Mouse (Mus musculus) embryo, embryonic 11.5 days (tissue): ENCODE measurements around the gene Ikbke.
"Not testable (repeated sequence)": the region's sequence is repeated elsewhere in the genome, so short reads cannot be mapped to it uniquely, and the experiment has no call there.

Experiments
- DNase-seq: peaks from one replicate; pipeline ENCODE4 v3.0.0-alpha.2; 2012; ENCODE audit warnings: low read depth, low spot score

Gene Ikbke

DNA sequence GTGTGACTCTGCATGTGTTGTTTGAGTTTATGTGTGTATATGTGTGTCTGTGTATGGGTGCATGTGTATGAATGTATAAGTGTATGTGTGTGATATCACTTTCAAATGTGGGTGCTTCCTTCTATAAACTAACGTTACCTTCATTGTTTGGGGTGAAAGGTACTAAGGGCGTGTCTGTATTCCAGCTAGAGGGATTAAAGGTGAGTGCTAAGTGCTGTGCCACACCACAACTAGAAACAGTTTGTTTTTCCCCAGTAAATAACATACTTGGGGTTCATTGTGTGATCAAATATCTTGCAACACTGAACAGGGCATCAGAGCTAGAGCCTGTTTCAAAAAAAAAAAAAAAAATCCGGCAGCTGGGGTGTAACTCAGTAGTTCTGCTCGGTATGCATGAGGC lies 2.3 kb upstream of the Ikbke start:
- no peak for DNase-seq

DNA sequence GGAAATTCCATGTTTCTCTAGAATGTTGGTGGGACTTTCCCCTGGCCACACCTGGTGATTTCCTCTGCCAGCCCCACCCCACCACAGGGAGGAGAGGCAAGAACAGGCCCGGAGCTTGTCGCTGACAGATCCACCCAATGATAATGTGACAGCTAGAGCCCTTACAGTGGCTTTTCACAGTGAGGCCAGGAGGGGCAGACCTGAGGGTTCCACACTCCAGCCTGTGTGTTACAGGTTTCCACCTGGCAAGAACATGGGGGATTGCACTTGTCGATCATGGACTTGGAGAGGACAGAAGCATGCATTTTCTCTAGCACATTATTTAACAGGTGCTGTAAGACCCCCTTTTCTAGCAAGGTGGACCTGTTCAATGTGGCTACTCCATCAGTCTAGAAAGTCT lies 874 bp upstream of the Ikbke start:
- no peak for DNase-seq

DNA sequence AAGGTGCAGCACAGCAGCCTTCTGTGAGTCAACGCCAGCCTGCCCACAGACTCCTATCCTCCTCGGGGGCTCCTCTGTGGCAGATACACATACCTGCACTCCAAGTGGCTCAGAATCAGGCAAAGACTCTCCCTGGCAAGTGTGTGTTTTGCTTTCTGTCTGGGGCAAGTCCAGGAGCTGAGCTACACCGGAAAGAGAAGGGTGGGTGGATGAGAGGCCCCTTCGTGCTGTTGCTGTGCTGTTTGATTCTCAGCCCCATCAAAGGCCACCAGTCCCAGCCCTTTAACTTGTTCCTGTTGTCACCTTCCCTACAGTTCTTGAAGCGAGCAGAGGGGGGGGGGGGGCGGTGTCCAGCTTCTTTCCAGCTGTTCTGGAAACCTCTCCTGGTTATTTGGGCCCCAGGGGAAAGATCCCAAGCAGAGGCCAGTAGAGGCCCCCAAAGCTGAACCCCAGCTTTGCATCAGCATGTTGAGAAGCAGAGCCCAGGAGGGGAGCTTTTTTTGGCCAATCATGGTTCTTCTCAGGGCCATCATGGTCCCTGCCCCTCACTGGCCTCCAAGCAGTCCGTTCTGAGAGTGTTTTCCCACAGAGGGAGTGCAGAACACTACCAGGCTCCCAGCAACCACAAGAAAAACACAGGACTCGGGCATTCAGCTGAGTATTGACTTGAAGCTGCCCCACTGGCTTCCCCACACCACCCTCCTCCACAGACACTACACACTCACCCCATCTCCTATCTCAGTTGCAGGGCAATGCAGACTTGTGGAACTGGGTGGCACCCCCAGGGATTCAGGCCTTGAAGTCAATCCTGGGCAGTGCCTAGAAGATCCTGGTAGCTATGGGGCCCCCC lies 575 bp downstream of the Ikbke start:
- DNase-seq = no peak

DNA sequence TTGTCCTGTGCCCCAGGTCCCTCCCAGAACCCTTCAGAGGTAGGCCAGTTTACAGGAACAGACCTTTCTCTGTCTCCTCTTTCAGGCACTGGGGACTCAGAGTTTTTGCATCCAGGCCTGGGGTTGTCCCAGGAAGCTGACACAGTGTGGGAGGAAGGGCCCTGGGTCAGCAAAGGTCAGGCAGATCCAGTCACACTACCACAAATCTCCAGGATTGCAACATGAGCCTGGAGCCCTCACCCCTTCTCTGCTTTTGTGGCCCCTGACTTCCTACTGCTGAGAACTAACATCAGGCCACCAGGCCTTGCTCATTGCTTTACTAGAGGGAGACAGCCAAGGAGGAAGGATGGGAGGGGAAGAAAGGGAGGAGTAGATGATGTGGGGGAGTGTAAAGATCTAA lies 2.6 kb downstream of the Ikbke start:
- DNase-seq = no peak

DNA sequence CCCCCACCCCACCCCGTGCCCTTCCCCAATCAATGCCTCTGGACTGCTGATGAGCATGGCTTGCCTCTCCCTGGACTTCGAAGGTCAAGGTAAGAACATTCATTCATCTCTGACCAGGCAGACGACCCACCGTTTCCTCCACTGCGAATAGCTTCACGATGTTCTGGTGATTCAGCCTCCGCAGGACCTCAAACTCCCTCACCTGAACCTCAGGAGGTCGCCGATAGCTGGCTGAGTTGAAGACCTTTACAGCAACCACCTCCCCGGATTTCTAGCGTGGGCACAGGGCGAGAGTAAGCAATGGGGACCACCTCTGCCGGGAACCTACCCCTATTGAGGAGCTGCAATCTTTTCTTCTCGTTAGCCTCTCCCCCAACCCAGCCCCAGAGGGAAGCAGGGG lies 3.8 kb downstream of the Ikbke start:
- DNase-seq = no peak

DNA sequence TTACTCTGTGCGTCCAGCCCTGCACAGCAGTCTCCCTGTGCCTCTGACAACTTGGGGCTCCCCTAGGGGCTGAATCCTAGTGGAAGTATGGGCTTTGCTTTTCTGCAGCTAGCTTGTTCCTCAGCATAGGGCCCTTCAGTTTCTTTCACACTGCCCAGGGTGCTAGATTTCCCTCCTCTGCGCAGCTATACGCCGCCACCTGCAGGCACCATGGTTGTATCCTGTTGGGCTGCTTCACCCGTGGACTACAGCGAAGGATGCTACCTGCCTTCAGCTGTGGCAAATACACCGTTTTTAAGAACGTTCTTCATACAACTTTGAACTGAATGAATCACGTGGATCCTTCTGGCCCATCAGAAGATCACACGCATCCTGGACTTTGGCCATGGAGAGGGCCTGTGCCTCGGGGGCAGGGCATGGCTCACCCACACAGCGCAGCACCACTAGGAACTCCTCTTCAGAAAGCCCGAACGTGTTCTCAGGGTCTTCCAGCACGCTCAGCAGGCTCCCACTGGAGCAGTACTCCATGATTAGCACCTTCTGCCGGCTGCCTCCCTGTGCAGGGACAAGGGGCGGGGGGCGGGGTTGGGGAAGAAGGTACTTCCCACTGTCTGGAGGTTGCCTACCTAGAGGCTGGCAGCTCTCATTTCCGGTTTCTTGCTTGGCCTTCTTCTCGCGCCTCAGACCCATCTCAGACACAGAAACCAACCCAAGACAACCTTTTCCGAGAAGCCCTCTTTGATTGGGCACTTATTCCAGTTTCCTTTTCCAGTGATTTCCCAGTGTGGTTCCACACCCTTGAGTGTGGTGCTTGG lies 4.5 kb downstream of the Ikbke start:
- DNase-seq = no peak

DNA sequence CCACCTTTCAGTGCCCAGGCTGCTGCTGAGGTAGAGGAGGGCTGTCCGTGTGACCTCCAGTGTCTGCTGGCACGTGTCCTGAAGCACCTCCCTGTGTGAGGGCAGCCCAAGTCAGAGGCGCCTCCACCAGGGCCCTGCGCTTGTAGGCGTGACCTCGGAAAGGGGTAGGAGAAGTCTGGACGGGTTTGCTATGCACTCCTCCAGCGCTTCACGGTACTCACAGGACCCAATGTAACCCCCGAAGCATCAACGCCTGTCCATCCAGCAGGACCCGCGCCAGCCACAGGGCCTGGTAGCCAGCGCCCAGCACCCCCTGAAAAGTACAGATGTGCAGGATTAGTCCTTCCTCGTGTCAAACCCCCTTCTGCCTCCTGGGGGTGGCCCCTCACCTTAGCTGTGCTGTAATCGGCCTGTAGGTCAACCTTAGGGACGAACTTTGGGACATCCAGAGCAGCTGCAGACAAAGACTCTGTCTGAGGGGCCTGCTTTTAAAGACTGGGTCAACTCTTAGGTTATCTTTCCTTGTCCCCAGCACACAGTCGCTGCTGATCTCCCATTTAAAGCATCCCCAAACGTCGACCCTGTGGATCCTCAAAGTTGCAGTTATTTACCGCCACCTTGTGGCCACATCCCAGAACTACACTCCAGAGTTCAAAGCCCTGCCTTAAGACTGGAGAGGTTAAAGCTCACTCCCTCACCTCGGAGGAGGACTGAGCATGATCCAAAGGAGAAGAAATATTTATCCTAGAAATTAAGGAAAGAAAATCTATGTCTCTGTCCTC lies 9.4 kb downstream of the Ikbke start:
- DNase-seq = peak; percentile 69

DNA sequence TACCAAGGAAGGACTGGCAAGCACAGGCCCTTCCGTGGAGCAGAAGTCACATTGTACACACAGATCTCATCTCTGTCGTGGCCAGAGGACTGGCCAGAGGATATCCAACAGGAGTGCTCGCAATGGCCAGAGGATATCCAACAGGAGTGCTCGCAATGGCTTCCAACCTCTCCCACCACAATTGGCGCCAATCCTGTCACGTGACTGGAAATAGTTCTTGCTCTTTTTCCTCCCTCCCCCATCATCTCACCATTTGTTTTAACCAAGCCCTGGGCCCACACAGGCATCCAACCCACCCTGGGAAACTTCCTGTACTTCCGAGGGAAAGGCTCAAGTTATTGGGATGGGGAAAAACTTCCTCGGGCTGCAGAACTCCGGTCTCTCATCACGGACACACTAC lies 10.6 kb downstream of the Ikbke start:
- DNase-seq = no peak

DNA sequence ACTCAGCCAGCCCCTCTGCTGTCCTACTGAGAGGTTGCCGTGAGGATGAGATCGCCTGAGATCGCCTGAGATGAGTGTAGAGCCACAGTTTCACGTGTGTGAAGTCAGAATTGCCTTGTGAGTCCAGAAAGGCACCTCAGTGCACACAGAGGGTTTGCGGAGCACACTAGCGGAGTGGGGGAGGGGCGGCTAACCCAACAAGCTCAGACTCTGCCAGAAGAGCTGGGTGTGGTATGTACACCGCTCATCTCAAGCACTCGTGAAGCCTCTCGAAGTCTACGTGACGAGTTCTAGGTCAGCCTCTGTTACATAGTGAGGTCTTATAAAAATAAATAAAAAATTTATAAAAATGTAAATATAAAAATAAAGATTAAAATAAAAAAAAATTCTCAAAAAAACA lies 15.5 kb downstream of the Ikbke start:
- no peak for DNase-seq

DNA sequence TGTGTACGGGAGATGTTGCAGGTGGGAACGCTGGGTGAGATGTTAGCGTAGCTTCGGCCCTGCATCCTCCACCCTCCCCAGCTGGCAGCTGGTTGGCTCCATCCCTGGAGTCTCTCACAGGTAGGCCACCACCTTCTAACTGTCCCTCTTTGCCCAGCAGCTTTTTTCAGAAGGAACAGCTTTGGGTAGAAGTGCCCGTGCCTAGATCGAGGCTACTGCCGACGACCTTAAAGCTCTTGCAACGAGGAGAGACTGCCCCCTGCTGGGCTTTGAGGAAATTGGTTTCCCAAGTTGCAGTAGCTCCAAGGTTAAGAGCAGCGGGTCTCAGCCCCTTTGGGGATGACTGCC lies 19.1 kb downstream of the Ikbke start:
- peak; percentile 58 for DNase-seq

DNA sequence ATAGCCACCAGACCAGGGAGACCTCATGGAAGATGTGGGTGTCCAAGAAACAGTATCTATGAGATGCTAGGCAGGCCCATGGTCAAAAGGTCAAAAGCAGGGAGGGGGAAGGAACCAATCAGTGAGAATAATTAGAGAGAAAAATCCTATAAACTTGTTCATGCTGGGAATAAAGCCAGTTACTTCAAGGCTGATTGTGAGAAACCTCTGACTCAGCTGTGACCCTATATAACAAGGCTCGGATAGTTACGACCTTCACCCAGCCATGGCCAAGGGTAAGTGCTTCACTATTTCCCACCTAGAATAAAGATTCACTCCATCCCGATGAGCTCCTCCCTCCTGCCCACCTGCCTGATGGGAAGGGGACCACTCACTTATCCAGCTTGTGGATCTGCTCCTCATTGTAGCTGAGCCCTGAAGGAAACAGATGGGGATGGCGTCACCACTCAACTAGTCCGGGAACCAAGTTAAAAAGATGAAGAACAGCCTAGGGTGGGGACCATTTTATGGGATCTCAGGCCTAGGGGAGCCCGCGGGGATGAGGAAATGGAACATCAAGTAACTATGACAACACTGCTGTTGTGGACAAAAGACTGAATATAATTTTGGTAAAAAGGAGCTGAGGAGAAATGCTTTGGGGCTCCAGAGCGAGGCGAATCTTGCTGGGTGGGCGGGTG lies 19.6 kb downstream of the Ikbke start:
- no peak for DNase-seq

DNA sequence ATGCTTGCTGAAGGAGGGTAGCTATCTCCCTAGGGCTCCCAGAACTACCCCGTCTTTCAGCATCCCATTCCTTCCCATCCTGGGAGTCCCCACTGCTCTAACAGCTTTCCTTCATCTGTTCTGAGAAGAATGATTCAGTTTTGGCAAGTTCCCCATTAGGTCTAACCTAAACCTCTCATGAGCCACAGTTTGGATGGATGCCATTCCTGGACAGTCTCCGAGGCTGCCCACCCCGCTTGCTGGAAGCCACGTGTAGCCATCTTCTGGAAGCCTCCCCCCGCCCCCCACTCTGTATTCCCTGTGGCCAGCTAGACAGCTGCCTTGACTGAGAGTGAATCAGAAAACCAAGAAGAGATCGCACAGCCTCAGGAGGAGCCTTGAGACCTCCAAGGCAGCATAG lies 22.1 kb downstream of the Ikbke start:
- DNase-seq = no peak

DNA sequence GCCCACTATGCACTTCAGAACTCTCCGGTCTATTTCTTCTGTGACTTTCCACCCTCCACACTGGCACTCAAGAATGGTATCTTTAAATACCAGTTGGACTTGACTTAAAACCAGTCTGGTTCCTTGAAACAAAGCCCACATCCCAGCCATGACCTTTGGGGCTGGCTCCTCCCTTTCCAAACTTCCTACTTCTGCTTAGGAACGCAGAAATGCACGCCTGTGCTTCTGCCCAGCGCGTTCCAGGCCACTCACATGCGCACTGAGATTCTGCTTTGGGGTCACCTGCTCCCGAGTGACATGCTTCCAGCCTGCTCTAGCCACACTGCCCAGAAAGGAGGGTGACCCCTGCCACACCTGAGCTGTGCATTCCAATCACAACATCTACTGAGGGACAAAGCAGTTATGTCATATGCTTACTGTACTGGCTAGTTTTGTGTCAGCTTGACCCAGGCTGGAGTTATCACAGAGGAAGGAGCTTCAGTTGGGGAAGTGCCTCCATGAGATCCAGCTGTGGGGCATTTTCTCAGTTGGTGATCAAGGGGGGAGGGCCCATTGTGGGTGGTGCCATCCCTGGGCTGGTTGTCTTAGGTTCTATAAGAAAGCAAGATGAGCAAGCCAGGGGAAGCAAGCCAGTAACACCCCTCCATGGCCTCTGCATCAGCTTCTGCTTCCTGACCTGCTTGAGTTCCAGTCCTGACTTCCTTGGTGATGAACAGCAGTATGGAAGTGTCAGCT lies 26.7 kb downstream of the Ikbke start:
- DNase-seq = not testable (repeated sequence)

DNA sequence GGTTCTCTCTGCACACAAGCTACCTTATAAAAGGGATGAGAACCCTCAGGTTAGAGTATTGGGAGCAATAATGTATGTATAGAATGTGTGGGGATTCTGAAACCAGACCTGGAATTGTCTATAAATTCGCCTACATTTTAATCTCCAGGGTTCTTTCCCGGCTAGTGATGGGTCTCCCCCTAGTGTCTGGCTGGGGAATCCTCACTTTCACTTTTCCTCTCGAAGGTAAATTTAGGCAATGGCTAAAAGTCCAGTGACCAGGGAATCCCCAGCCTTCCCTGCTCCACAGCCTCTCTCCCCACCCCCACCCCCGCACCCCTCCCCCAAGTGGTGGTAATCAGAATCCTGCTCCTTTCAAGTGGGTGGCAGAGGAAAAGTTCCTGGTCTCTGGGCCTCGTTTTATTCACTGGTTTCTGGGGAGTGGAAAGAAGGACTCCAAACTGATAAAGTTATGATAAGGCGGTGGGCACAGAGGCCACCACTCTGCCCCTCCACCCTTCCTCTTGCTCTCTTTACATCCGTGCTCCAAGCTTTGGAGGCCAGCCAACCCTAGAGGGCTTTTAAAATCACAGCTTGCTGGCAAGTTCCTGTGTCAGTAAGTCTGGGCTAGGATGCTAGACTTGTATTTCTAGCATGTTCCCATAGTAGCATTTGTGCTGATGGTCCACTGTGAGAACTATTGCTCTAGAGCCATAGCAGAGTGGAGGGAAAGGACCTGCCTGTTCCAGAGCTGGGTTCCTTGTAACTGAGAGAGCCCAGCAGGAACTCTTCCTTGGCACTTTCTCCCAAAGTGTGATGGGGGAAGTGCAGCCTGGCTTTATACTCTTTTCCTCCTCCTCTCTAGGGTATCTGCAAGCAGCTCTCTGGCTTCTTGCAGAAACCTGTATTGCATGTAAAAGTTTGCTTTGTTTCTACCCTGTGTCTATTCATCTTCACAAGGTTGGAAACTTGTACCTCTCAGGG lies 32.7 kb downstream of the Ikbke start:
- peak; percentile 32 for DNase-seq

DNA sequence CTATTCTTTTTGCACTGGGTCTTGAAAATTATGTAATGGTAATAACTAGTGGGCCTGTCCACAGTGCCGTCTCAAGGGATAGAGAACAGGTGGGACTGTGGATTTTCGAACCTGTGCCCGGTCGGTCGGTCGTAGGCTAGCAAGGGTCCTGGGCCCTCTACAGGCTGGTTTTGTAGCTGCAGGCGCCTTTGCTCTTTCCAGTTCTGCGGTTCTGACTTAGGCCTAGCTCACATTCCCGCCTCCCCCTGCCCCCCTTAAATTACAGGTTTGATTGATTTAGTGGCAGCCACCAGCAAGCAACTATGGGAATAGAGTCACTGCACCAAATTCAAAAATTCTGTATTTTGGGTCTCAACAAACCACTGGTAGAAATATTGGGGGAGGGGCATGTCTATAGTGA lies 33.5 kb downstream of the Ikbke start:
- DNase-seq = no peak

DNA sequence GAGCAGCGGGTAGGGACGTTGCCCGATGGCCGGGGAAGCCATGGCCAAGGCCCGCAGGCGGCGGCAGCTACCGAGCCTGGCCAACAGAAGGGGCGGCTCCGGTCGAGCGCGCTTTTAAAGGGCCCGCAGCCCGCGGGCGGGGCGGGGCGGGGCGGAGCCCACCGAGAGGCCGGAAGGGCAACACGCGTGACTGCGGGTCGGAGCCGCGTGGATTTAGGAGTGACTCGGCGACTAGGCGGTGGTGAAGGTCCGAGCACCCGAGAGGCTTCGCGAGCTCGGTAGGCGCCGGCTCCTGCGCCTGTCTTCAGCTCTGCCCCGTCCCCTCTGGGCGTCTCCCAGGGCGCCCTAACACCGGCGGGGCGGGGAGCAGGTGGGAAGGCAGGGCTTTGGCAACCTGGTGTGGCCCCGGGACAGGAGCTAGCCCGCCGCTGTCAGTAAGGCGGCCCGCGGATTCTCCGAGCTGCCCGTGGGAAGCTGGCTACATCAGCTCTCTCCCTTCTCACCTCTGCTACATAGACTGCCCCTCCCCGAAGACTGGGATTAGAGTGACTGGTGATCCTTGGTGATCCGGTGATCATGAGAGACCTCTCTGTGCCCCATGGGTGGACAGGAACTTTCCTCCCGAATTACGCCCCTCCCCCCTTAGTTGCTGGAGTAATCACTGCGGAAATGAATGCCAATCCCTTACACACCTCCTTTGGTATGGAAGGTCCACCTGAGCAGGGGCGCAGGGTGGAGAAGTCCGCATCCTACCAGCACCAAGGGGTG lies 34.1 kb downstream of the Ikbke start, which contains the start of gene Rassf5:
Rassf5 (minus strand) TSS at position 170 of the 768 bp plus-strand sequence.
- no peak for DNase-seq

DNA sequence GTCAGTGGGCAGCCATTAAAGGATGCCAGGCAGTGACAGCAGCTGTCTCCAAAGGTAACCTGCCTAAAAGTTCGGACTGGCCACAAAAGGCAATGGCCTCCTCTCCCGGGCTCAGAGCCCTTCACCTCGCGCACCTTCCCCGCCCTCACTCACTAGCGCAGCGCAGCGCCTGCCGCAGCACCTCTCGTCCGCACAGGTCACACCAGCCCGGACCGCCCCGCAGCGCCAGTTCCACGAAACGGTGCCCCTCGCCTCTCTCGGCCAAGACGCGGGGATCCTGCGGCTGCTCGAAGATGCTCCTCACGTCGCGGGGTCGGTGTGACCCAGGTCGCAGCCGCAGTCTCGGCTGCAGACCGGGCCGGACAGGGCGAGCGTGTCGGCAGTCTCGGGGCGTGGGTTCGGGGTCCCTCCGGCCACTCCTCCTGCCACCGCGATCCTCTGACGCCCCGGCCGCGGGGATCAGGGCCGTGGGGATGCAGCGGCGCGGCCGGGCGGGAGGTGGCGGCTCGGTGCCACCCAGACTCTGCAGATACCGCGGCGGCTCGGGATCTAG lies 34.8 kb downstream of the Ikbke start:
- no peak for DNase-seq

DNA sequence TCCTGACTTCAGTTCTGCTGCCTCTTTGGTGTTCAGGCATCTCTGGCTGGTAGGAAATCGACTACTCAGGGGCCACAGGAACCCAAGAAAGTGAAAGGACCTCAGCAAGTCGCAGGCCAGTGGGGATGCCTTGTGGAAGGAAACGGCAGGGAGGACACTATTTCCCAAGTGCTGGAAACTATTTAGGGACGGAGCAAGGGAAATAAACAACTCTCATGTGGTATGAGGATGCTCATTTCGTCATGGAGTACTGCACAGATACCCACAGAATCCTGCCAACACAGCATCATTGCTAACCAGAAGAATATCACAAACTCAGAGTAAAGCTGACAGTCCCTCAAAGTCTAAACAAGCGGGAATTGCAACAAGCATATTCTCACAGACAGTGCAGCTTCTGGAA lies 36.5 kb downstream of the Ikbke start:
- no peak for DNase-seq
